15 mouse cellular contexts compared by ENCODE assay signal in genomic region chr3:121330244-121330646, GRCm38 (mm10). TPM values are rescaled to one million over a fixed set of nuclear protein-coding genes. Genes with fewer than 3 reads are reported as not detected.
A peak's percentile ranks its signal among the peaks of the same experiment; 100 is the strongest.
DNase-seq lines count a peak whose midpoint lies in the region; ATAC-seq and TF ChIP-seq lines count a peak whose summit lies in the region.
"Had no signal": no experiment of that assay in that cellular context is flagged by ENCODE, and none has a peak within 500 bp of the region (broad histone marks: within the 10 kb centered on the region; RNA-seq: fewer than 3 reads in every experiment).

No protein-coding gene starts in this region.

- no peak overlapping the region for H3K4me2 ChIP-seq in embryonic facial prominence, embryonic 14.5 days (ENCODE audit: low read depth, low read length)
- H3K4me2 ChIP-seq: limb, embryonic 12.5 days; midbrain, embryonic 13.5 days had no signal

- no peak overlapping the region for H3K4me3 ChIP-seq in layer of hippocampus, adult 2 months
- no peak overlapping the region for H3K4me3 ChIP-seq in embryonic facial prominence, embryonic 14.5 days (ENCODE audit: low read depth, low read length)
- H3K4me3 ChIP-seq: forebrain, embryonic 10.5 days; limb, embryonic 12.5 days; midbrain, embryonic 13.5 days had no signal

- H3K27me3 ChIP-seq in embryonic facial prominence, embryonic 14.5 days (replicated peaks; ENCODE audit: control insufficient read depth, insufficient read depth, low read length), result no peaks in the 10 kb centered on the region
- H3K27me3 ChIP-seq: limb, embryonic 12.5 days; midbrain, embryonic 13.5 days had no signal

- no peaks in the 10 kb centered on the region for H3K36me3 ChIP-seq in embryonic facial prominence, embryonic 14.5 days (ENCODE audit: control insufficient read depth, insufficient read depth, low read length)
- H3K36me3 ChIP-seq: midbrain, embryonic 13.5 days had no signal

- peak overlapping the region; percentile 32; the same call in 1 of the 2 replicates for H3K27ac ChIP-seq in layer of hippocampus, adult 2 months
- H3K27ac ChIP-seq in embryonic facial prominence, embryonic 14.5 days (replicated peaks; ENCODE audit: low read depth, low read length), result peak overlapping the region; percentile 50
- H3K27ac ChIP-seq: forebrain, embryonic 10.5 days; limb, embryonic 12.5 days; midbrain, embryonic 13.5 days had no signal

- no peaks in the 10 kb centered on the region for H3K9me3 ChIP-seq in embryonic facial prominence, embryonic 14.5 days (ENCODE audit: control insufficient read depth, low read length)
- H3K9me3 ChIP-seq: forebrain, embryonic 10.5 days; G1E; limb, embryonic 12.5 days; midbrain, embryonic 13.5 days had no signal

- no peak for TF ChIP-seq CTCF in layer of hippocampus, adult 2 months (conservative IDR thresholded peaks at IDR 0.05)

- WGBS in embryonic facial prominence, embryonic 14.5 days, result 52% methylated on average over 7 of the region's 7 CpGs

- peak; percentile 77 for ATAC-seq in CD4-positive, CD25-positive, alpha-beta regulatory T cell, adult 4 months
- ATAC-seq in embryonic facial prominence, embryonic 14.5 days (ENCODE audit: low read depth), result no peak
- ATAC-seq: midbrain, embryonic 13.5 days had no signal

- peak in 1 of 2 experiments; percentile 16 for DNase-seq in layer of hippocampus, adult 2 months (ENCODE audit: low spot score in 2 of 2)
- DNase-seq in layer of hippocampus, adult 9-11 months, result no peak
- peak; percentile 71 for DNase-seq in embryonic facial prominence, embryonic 14.5 days (ENCODE audit: low spot score)
- peak; percentile 65 for DNase-seq in naive thymus-derived CD4-positive, alpha-beta T cell, adult 2 months (ENCODE audit: low read depth)
- DNase-seq in frontal cortex, postnatal 25 days (ENCODE audit: low spot score in 2 of 2), result no peak
- no peak for DNase-seq in cerebellum, postnatal 10 days
- no peak for DNase-seq in left cerebral cortex, postnatal 10 days (ENCODE audit: extremely low spot score in 1 of 2, low spot score in 2 of 2)
- DNase-seq: adrenal gland, postnatal 14 days; cerebellum, adult 9-11 months; kidney, postnatal 14 days had no signal

- H3K4me1 ChIP-seq in embryonic facial prominence, embryonic 14.5 days (ENCODE audit: control insufficient read depth, insufficient read depth, low read length), result peaks cover 10% of the 10 kb centered on the region
- H3K4me1 ChIP-seq: forebrain, embryonic 10.5 days; limb, embryonic 12.5 days; midbrain, embryonic 13.5 days had no signal

- H3K9ac ChIP-seq in embryonic facial prominence, embryonic 14.5 days (ENCODE audit: low read depth, low read length), result no peak overlapping the region
- H3K9ac ChIP-seq: limb, embryonic 12.5 days; midbrain, embryonic 13.5 days had no signal

- intact Hi-C loops in left cerebral cortex, postnatal 10 days (cut with DNase I), result no loop called here

RNA-seq across cellular contexts. Expression of gene Alg14, which starts 38.7 kb away (rescaled TPM):
- total RNA-seq in layer of hippocampus, adult 2 months (2021), result 10 to 100 TPM in 1 of 2 experiments, 1 to 10 TPM in 1; 9.8 to 13.6 TPM
- polyA plus RNA-seq in CD4-positive, CD25-positive, alpha-beta regulatory T cell, adult 4 months (2017; shearing (Covaris generic)), result 10 to 100 TPM; 15.5 to 29.5 TPM
- polyA plus RNA-seq in embryonic facial prominence, embryonic 14.5 days (2014; fragmentation: Nextera tagmentation; extraction: Ambion mirVana), result 38.8 and 49.6 TPM in 2 replicates
- total RNA-seq in left cerebral cortex, postnatal 10 days (2021), result 10 to 100 TPM; 20.8 to 22.2 TPM

RNA-seq across cellular contexts. Expression of gene Tmem56, which starts 47.3 kb away (rescaled TPM):
- total RNA-seq in layer of hippocampus, adult 2 months (2021), result 10 to 100 TPM; 30.6 to 31.1 TPM
- not detected for polyA plus RNA-seq in CD4-positive, CD25-positive, alpha-beta regulatory T cell, adult 4 months (2017; shearing (Covaris generic))
- 1.6 and 3.0 TPM in 2 replicates for polyA plus RNA-seq in embryonic facial prominence, embryonic 14.5 days (2014; fragmentation: Nextera tagmentation; extraction: Ambion mirVana)
- 10 to 100 TPM; 25.7 to 28.5 TPM for total RNA-seq in left cerebral cortex, postnatal 10 days (2021)

Comparison
In these comparisons a context has a peak if more than half of its experiments do, and no peak if none do; other contexts are left out.
1. DNase-seq: peak in embryonic facial prominence, embryonic 14.5 days (single experiment) and naive thymus-derived CD4-positive, alpha-beta T cell, adult 2 months (single experiment); none in layer of hippocampus, adult 9-11 months (single experiment), frontal cortex, postnatal 25 days (0 of 2), cerebellum, postnatal 10 days (0 of 2) and left cerebral cortex, postnatal 10 days (0 of 2).